Mouse (Mus musculus) lung, adult 2 months (tissue): ENCODE data around the gene Dscam. TPM values are rescaled to one million over a fixed set of nuclear protein-coding genes. Genes with fewer than 3 reads are reported as not detected.

Experiments used
- DNase-seq: peaks from one replicate; pipeline ENCODE4 v3.0.0; 2022
- H3K4me1 ChIP-seq: fragments of 200-500 bp; 2 replicates; pipeline ENCODE4 v1.6.1; 2011; ENCODE audit warnings: low read length; ENCODE audit not compliant: control insufficient read depth, insufficient read depth
- H3K4me3 ChIP-seq: fragments of 200-500 bp; replicated peaks from 2 replicates; pipeline ENCODE3; 2011; ENCODE audit warnings: low read depth, mild to moderate bottlenecking, control low read depth, low read length; ENCODE audit errors: extremely low read depth
- CTCF ChIP-seq: fragments of 200-500 bp; IDR thresholded peaks from 2 replicates; pipeline ENCODE4 v1.5.1; 2011; ENCODE audit warnings: mild to moderate bottlenecking, low read length, control low read depth; ENCODE audit not compliant: insufficient read depth
- POLR2A ChIP-seq: fragments of 200-500 bp; IDR thresholded peaks from 2 replicates; pipeline ENCODE4 v1.6.1; 2011; ENCODE audit warnings: low read depth, mild to moderate bottlenecking, control low read depth, low read length, borderline replicate concordance; ENCODE audit errors: extremely low read depth
- WGBS: fragments of 180-500 bp; shearing (Covaris S2); methylation state at CpG from one replicate; pipeline ENCODE4 v1.1.7; 2018; 5-methylcytosine and 5-hydroxymethylcytosine counted together
- polyA plus RNA-seq: library from polyadenylated mRNA; depleted of rRNA; stranded (reverse); fragments of >200 nt; gene quantifications from 2 replicates; pipeline ENCODE4 v1.2.3, GENCODE M21; 2012

Dscam gene
- polyA plus RNA-seq, 1 experiment: 0.05 TPM

DNA sequence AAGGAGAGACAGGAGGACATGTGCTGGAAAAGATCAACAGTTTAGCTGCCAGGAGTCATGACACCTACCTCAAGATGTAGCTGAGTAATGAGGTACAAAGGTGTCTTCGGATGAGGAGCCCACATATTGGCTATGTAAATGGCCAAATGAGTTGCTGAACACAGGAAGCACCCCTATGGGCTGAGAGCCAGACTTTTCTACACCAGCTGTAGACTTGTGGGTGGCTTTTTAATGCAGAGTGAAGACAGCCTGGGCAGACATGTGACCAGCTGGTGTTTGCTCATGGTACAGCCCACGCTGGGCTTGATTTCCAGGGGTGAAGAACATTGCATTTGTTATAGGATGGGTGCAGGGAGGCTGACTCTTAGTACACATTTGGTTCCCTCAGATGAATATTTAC is 43.3 kb downstream of the Dscam start:
- H3K4me3 ChIP-seq: no peak overlapping the region
- DNase-seq: no peak
- TF ChIP-seq POLR2A: no peak
- TF ChIP-seq CTCF: no peak
- 43% methylated on average over 2 of the region's 2 CpGs for WGBS
- H3K4me1 ChIP-seq: no peaks in the 10 kb centered on the region

DNA sequence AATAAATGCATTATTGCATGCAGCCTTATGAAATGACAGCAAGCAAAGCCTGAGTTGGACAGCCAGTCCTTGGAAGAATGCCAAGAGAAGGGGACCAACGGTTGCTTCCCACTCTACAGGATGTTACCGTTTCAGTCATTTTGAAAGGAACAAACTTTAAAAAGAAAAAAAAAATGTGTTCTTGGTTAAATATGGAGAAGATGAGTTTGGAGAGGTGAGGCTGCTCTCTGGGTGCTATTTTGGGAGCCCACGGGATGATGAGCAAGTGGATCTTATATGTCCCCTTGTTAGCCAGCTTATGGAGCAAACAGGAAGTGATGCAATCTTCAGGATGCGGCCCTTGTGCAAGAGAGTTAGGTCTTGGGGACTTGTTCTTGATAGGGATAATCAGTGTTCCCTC is 60.5 kb downstream of the Dscam start:
- no peak for DNase-seq
- Histone ChIP-seq H3K4me3 (no peak overlapping the region), H3K4me1 (no peaks in the 10 kb centered on the region)
- TF ChIP-seq CTCF: no peak
- TF ChIP-seq POLR2A: no peak
- WGBS: 37% methylated on average over 4 of the region's 4 CpGs

DNA sequence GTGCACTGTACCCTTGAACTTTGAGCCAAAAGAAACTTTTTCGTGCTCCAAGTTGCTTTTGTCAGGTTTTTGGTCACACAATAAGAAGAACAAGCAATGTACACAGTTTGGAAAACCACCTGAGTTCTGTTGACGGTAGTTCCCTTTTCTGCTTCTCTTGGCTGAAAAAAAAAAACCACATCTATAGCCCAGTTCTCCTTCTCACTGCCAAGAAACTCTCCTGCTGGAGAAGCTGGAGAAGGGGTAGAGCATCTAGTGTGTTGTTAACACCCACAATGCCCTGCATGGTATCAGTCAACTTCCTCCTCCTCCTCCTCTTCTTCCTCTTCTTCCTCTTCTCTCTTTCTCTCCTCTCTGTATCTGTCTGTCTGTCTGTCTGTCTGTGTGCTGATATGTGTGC is 65.3 kb downstream of the Dscam start:
- Histone ChIP-seq H3K4me1 (no peaks in the 10 kb centered on the region), H3K4me3 (no peak overlapping the region)
- DNase-seq: no peak
- 55% methylated on average over 2 of the region's 2 CpGs for WGBS
- TF ChIP-seq POLR2A (no peak), CTCF (no peak)

DNA sequence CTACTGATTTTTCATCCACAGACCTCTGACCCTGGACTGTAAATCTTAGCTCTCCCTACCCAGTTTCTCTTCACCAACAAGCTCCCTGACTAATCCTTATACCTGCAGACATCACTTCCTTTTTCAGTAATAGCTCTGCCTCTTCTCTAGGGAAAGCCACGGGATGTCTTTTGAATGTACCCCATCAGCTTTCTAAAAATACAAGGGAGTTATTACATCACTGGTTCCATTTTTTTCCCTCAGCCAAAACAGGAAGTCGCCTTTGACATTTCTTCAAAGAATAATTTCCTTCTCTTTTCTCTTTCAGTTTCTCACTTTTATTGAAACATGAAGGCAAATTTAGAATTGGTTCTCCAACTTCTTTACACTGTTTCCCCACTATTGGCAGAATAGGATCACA is 67.5 kb downstream of the Dscam start:
- DNase-seq: no peak
- no peak overlapping the region for H3K4me3 ChIP-seq
- TF ChIP-seq CTCF: no peak
- TF ChIP-seq POLR2A: no peak
- H3K4me1 ChIP-seq: no peaks in the 10 kb centered on the region
- 43% methylated on average over 2 of the region's 2 CpGs for WGBS

DNA sequence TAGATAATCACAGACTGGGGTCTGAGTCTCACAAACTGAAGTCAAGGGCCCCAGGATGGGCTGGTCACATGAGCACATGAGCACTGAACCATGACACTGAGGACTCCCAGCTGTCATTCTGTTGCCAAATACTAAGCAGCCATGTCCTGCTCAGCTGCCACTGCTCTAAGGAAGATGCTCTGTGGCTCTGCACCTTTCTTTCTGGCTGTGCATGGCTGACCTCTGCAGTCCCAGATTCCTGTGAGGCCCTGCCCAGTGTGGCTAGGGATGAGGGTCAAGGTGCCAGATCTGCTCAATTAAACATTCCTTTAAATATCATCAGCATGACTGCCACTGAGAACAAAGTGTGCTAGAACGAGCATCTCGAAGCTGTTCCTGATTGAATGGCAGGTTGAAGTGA is 70.5 kb downstream of the Dscam start:
- no peak for DNase-seq
- Histone ChIP-seq H3K4me3 (no peak overlapping the region), H3K4me1 (no peaks in the 10 kb centered on the region)
- TF ChIP-seq CTCF (no peak), POLR2A (no peak)
- 65% methylated on average over 2 of the region's 2 CpGs for WGBS

DNA sequence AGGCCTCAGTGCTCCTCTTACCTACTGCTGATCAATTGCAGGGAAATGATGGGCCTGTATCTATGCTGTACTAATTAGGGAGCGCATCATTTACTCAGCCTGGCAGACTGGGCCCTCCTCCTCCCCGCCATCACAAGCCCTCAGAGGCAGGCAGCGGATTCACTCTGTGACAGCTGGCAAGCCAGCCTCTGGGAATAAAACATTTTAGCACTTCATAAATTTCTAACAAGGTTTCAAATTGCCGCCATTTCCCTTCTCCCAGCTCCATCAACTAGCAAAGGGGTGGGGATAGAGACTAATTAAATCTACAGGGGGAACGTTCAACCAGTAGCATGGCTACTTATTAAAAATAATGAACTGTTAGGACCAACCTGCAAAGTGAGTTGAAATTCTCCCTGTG is 72.0 kb downstream of the Dscam start:
- no peak overlapping the region for H3K4me3 ChIP-seq
- DNase-seq: no peak
- TF ChIP-seq CTCF (no peak), POLR2A (no peak)
- 64% methylated on average over 5 of the region's 5 CpGs for WGBS
- no peaks in the 10 kb centered on the region for H3K4me1 ChIP-seq

DNA sequence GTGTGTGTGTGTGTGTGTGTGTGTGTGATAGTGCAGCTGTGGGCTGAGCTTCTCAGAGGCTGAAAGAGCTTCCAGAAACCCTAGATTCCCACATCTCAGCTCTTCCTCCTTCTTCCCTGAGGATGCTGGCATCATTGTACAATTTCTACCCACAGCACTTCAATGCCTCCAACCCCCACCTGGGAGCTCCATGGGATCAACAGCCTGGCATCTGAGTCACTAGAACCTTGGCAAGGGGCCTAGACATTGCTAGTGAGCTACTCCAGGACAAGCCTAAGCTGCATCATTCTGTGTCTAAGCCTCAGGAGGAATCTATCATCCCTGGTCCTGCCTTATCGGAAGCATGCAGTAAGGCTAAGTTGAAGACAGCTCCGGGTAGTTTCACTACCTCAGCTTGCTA is 73.8 kb downstream of the Dscam start:
- Histone ChIP-seq H3K4me3 (no peak overlapping the region), H3K4me1 (no peaks in the 10 kb centered on the region)
- TF ChIP-seq CTCF (no peak), POLR2A (no peak)
- DNase-seq: no peak
- 88% methylated on average over 2 of the region's 2 CpGs for WGBS

DNA sequence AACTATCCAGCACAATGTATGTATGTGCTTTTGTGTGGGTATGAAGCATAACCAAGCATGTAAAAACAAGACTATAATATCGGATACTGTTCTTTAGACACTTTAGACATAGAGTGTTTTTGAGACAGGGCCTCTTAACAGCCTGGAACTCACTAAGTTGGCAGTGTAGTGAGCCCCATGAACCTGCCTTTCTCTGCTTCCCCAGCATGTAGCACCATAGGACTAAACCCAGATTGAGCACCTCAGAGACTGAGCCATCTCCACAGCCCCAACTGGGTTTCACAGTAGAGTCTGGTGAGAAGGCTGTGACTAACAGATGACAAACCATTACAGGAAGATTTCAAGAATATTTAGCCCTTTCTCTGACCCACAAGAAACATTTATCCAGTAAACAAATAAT is 75.1 kb downstream of the Dscam start:
- Histone ChIP-seq H3K4me1 (no peaks in the 10 kb centered on the region), H3K4me3 (no peak overlapping the region)
- WGBS: 91% methylated on average over 1 of the region's 1 CpGs
- DNase-seq: no peak
- TF ChIP-seq CTCF (no peak), POLR2A (no peak)

DNA sequence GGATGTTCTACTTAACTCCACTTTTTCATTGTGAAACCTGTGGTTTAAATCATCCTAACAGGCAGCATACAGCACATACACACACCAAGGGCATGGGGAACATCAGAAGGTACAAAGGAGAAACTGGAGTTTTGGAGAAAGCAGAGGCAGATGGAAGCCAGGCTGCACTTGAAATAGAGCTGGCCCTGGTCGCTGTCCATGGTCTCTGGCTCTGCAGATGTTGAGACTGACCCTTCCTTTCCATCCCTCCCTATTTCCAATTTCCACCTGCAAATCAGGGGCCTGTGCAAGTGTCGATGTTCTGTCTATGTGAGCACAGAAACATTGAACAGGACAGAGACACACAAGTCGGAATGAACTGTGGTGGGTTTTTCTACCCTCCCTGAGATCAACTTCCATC is 81.2 kb downstream of the Dscam start:
- no peak overlapping the region for H3K4me3 ChIP-seq
- 50% methylated on average over 3 of the region's 3 CpGs for WGBS
- H3K4me1 ChIP-seq: no peaks in the 10 kb centered on the region
- DNase-seq: no peak
- no peak for TF ChIP-seq POLR2A
- no peak for TF ChIP-seq CTCF

DNA sequence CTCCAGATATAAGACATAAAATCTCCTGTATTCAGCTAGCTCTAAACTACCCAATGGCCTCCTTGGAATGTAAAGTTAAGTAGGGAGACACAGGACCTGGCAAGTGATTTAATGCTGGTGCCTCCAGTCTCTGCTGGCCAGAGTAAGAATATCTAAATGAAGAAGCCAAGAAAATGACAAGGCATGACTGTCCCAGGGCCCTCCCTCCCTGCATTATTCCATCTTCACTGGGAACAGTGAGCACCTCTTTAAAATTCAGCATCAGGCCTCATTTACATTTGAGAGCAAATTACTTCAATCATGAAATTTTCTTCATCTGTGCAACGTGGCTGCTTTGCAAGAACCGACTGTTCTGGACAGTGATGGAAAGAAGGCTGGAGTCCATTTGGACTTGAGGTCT is 86.9 kb downstream of the Dscam start:
- 83% methylated on average over 2 of the region's 2 CpGs for WGBS
- no peak for TF ChIP-seq POLR2A
- TF ChIP-seq CTCF: no peak
- Histone ChIP-seq H3K4me1 (no peaks in the 10 kb centered on the region), H3K4me3 (no peak overlapping the region)
- no peak for DNase-seq

DNA sequence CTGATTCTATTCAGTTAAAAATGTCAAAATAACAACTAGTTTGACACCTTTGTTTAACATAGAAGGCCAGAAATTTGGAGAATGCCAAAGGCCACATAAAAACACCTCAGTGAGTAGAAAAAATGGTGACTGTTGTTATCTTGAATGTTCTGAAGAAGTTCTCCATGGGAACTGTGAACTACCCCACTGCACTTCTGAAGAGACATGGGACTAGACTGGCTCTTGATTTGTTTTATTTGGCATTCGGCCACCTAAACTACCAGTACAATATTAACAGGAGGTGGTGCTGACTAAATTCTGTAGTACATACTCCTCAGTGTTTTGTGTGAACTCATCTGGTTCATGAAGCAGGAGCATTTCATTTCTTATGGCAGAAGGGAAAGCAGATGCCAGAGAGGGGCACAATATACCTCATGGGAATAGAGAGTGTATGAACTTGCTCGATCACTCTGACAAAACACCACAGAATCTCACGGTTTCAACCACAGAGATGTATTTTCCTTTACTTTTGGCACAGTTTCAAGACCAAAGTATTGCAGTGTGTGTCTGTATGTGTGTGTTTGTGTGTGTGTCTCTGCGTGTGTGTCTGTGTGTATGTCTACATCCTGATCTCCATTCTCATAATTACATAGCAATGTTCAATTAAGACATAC is 94.5 kb downstream of the Dscam start:
- H3K4me1 ChIP-seq: no peaks in the 10 kb centered on the region; the same call in 1 of the 2 replicates
- no peak overlapping the region for H3K4me3 ChIP-seq
- DNase-seq: peak; percentile 5
- WGBS: 49% methylated on average over 4 of the region's 4 CpGs
- TF ChIP-seq POLR2A: no peak
- TF ChIP-seq CTCF: no peak
